Mouse (Mus musculus) heart, embryonic 12.5 days (tissue): ENCODE measurements around the gene Klk10. TPM values are rescaled to one million over a fixed set of nuclear protein-coding genes. Genes with fewer than 3 reads are reported as not detected.

Experiments
- ATAC-seq: fragments of 200-750 bp; cut with Nextera tagmentation; 2 replicates; pipeline ENCODE4 v1.8.0; 2017; ENCODE audit warnings: moderate TSS enrichment, moderate library complexity; ENCODE audit not compliant: insufficient number of reproducible peaks, low FRiP score
- H3K27ac ChIP-seq: fragments of 300-500 bp; sonication (generic); 2 replicates; pipeline ENCODE4 v1.5.1; 2016; ENCODE audit warnings: mild to moderate bottlenecking, moderate library complexity; ENCODE audit not compliant: poor library complexity, severe bottlenecking
- H3K27me3 ChIP-seq: fragments of 300-500 bp; sonication (generic); replicated peaks from 2 replicates; pipeline ENCODE4 v1.6.1; 2016; ENCODE audit warnings: mild to moderate bottlenecking, moderate library complexity
- H3K36me3 ChIP-seq: fragments of 300-500 bp; sonication (generic); 2 replicates; pipeline ENCODE4 v1.6.1; 2016; ENCODE audit warnings: mild to moderate bottlenecking, moderate library complexity
- H3K4me1 ChIP-seq: fragments of 300-500 bp; sonication (generic); replicated peaks from 2 replicates; pipeline ENCODE4 v1.6.1; 2016; ENCODE audit warnings: mild to moderate bottlenecking
- H3K4me2 ChIP-seq: fragments of 300-500 bp; sonication (generic); 2 replicates; pipeline ENCODE4 v1.6.1; 2016; ENCODE audit warnings: mild to moderate bottlenecking, moderate library complexity
- H3K4me3 ChIP-seq: fragments of 300-500 bp; sonication (generic); 2 replicates; pipeline ENCODE4 v1.5.1; 2016; ENCODE audit warnings: mild to moderate bottlenecking
- H3K9ac ChIP-seq: fragments of 300-500 bp; sonication (generic); 2 replicates; pipeline ENCODE4 v1.6.1; 2016; ENCODE audit warnings: mild to moderate bottlenecking, moderate library complexity
- H3K9me3 ChIP-seq: fragments of 300-500 bp; sonication (generic); replicated peaks from 2 replicates; pipeline ENCODE4 v1.6.1; 2016; ENCODE audit warnings: mild to moderate bottlenecking, moderate library complexity
- WGBS: fragments of 180-500 bp; shearing (Covaris S2); methylation state at CpG from one replicate; pipeline ENCODE4 v1.1.7; 2016; 5-methylcytosine and 5-hydroxymethylcytosine counted together
- polyA plus RNA-seq: library from polyadenylated mRNA; unstranded; fragments of >200 nt; fragmentation: Nextera tagmentation; extraction: Ambion mirVana; gene quantifications from 2 replicates; pipeline ENCODE4 v1.2.1, GENCODE M21; 2016

Gene Klk10
- polyA plus RNA-seq, 1 experiment from 2014 or later: not detected

DNA sequence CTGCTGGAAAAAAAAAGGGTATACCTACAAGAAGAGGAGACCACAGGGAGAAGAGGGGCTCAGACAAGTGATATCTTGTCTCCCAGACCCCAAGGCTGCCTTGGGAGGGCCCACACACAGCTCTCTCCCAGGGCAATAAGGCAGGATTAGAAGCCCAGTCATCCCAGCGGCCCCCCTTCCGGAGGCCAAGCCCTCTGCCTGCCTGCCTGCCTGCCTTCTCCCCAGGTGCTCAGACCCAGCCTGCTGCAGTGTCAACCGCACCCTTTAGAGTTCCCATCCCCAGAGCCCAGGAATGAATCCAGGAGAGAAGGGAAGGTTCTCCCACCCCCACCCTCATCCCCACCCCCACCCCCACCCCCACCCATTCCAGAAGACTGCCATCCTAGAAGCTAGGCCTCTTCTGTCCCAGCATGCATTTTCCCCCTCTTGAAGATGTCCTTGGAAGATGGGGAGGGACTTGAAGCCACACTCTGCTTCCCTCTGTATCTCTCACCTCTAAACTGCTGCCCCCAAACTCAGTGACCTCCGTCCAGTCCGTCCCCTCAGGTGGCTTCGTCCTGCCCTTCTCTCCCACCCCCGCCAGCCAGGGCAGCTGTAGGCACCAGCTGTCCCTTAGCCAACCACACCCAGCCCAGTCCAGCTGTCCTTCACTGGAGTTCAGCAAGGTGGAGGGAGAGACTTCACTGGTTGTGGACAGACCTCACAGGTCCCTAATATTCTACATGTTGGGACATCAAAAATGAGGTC is 5.4 kb upstream of the Klk10 start:
- Histone ChIP-seq H3K9me3 (no peaks in the 10 kb centered on the region), H3K27me3 (no peaks in the 10 kb centered on the region), H3K36me3 (no peaks in the 10 kb centered on the region), H3K4me1 (no peaks in the 10 kb centered on the region), H3K4me3 (no peak overlapping the region), H3K9ac (no peak overlapping the region), H3K27ac (no peak overlapping the region), H3K4me2 (no peak overlapping the region)
- 47% methylated on average over 7 of the region's 7 CpGs for whole genome bisulfite sequencing
- ATAC-seq: no peak

- Histone ChIP-seq H3K9ac (no peak overlapping the region), H3K4me3 (no peak overlapping the region), H3K4me2 (no peak overlapping the region), H3K9me3 (no peaks in the 10 kb centered on the region), H3K27ac (no peak overlapping the region), H3K36me3 (no peaks in the 10 kb centered on the region), H3K4me1 (0 out of 2 replicates have a peak, but pooled peaks cover 3% of the 10 kb centered on the region), H3K27me3 (peaks cover 2% of the 10 kb centered on the region)
- ATAC-seq: no peak
- 75% methylated on average over 5 of the region's 5 CpGs for WGBS
Measured at GRCm38 (mm10) chr7:43776506-43776905, 4.3 kb upstream of the Klk10 start.

DNA sequence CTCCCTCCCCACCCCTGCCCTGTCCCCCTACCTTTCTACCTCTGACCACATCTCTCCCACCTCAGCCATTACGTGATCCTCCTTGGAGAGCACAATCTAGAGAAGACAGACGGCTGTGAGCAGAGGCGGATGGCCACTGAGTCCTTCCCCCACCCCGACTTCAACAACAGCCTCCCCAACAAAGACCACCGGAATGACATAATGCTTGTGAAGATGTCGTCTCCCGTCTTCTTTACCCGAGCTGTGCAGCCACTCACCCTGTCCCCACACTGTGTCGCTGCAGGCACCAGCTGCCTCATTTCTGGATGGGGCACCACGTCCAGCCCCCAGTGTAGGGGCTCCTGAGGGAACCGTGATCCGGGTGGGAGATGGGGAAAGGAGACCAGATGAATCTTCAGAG is 3.4 kb upstream of the Klk10 start:
- 0 out of 2 replicates have a peak, but pooled peaks cover 3% of the 10 kb centered on the region for H3K4me1 ChIP-seq
- no peak overlapping the region for H3K4me3 ChIP-seq
- H3K4me2 ChIP-seq: no peak overlapping the region
- H3K27ac ChIP-seq: no peak overlapping the region
- H3K9ac ChIP-seq: no peak overlapping the region
- no peaks in the 10 kb centered on the region for H3K9me3 ChIP-seq
- peaks cover 6% of the 10 kb centered on the region for H3K27me3 ChIP-seq
- WGBS: 74% methylated on average over 12 of the region's 12 CpGs
- no peak for ATAC-seq
- no peaks in the 10 kb centered on the region for H3K36me3 ChIP-seq

DNA sequence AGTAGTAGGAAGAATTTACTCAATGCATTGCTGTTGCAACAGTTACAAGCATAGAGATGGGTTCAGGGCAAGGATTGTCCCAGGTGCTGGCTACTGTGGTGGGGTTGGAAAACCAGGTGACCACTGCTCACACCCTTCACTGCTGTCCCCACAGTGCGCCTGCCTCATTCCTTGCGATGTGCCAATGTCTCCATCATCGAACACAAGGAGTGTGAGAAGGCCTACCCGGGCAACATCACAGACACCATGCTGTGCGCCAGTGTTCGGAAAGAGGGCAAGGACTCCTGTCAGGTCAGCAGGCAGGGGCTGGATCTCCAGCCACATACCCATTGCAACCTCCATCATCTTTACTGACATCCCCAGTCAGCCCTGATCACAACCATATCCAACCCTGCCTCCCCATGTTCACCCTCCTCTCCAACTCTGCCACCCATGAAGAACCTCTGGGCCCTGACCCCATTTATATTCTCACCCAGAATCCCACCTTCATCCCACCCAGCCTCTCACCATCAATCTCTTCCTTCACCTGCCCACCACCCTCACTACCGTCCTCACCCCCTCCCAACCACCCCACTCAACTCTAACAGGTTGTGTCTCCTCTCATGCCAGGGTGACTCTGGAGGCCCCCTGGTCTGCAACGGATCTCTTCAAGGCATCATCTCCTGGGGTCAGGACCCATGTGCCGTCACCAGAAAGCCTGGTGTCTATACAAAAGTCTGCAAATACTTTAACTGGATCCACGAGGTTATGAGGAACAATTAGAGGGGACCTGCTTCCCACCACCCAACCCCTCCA is 2.5 kb upstream of the Klk10 start:
- ATAC-seq: no peak
- Histone ChIP-seq H3K4me1 (peaks cover 6% of the 10 kb centered on the region; the same call in 1 of the 2 replicates), H3K27me3 (peaks cover 14% of the 10 kb centered on the region), H3K4me2 (no peak overlapping the region), H3K9ac (no peak overlapping the region), H3K9me3 (no peaks in the 10 kb centered on the region), H3K36me3 (no peaks in the 10 kb centered on the region), H3K27ac (no peak overlapping the region), H3K4me3 (no peak overlapping the region)
- WGBS: 84% methylated on average over 10 of the region's 10 CpGs

DNA sequence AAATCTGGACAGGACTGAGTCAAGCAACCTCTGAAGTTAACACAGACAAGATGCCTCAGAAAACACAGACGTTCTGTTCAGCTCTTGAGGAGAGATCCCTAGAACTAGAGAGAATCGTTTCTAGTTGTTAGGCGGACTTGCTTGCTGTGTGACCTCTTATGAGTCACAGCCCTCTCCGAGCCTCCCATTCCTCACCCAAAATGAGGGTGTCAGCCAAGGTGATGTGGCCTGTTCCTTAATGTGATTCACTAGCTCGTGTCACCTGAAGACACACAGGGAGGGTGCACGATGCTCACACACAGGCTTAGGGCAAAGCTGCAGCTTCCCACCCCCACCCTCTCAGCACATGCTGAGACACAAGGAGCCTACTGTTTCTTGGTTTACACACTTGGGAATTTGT is 594 bp upstream of the Klk10 start:
- Histone ChIP-seq H3K9ac (no peak overlapping the region), H3K27ac (no peak overlapping the region), H3K9me3 (no peaks in the 10 kb centered on the region), H3K36me3 (no peaks in the 10 kb centered on the region), H3K4me1 (peaks cover 6% of the 10 kb centered on the region; the same call in 1 of the 2 replicates), H3K27me3 (peaks cover 27% of the 10 kb centered on the region), H3K4me2 (no peak overlapping the region), H3K4me3 (no peak overlapping the region)
- ATAC-seq: no peak
- 50% methylated on average over 6 of the region's 6 CpGs for WGBS

DNA sequence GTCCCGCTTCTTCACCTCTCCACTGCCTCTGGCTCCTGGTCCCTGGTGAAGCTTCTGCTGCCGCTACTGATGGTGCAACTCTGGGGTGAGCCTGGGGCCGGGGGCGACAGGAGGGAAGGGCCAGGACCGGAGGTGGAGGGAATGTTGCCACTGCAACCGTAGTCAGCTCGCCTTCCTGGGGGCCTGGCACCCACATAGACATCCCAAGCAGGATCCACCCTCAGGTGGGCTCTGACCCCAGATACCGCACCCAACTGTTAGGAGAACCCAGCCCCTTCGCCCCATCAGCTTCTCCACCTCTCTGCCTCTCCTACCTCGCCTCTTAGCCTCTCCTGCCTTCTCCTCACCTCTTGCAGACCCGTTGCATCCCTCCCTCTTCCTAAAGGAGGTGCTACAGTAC is 706 bp downstream of the Klk10 start:
- no peak overlapping the region for H3K27ac ChIP-seq
- peaks cover 6% of the 10 kb centered on the region; the same call in 1 of the 2 replicates for H3K4me1 ChIP-seq
- no peak overlapping the region for H3K9ac ChIP-seq
- H3K27me3 ChIP-seq: peaks cover 27% of the 10 kb centered on the region
- no peaks in the 10 kb centered on the region for H3K36me3 ChIP-seq
- no peak overlapping the region for H3K4me2 ChIP-seq
- ATAC-seq: no peak
- 83% methylated on average over 11 of the region's 11 CpGs for WGBS
- no peak overlapping the region for H3K4me3 ChIP-seq
- no peaks in the 10 kb centered on the region for H3K9me3 ChIP-seq

GRCm38 (mm10) chr7:43782275-43783265 is 1.7 kb downstream of the Klk10 start:
- Histone ChIP-seq H3K27me3 (peaks cover 27% of the 10 kb centered on the region), H3K9me3 (no peaks in the 10 kb centered on the region), H3K27ac (no peak overlapping the region), H3K36me3 (no peaks in the 10 kb centered on the region), H3K9ac (peak overlapping the region; percentile 45), H3K4me1 (peaks cover 6% of the 10 kb centered on the region; the same call in 1 of the 2 replicates), H3K4me2 (peak overlapping the region; percentile 67), H3K4me3 (peak overlapping the region; percentile 30)
- WGBS: 11% methylated on average over 36 of the region's 36 CpGs
- ATAC-seq: peak; percentile 41

DNA sequence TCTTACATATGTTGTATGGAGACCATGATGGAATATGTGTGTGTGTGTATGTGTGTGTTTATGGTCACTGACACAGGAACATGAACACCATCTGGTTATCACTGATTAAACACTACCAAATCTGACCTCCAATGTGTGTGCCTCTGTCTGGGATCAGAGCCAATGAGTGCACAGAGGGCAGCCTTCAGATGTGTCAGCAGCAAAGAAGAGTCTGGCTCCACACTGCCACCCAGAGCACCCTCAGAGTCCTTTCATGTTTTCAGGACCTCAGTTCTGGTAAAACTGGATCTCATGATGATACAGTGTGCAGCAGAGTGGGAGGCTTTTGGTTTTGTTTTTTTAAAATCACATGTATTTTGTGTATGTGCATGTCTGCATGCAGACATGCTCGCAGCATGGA is 4.5 kb downstream of the Klk10 start:
- Histone ChIP-seq H3K27ac (no peak overlapping the region), H3K4me3 (no peak overlapping the region), H3K27me3 (peaks cover 27% of the 10 kb centered on the region), H3K4me1 (peaks cover 6% of the 10 kb centered on the region; the same call in 1 of the 2 replicates), H3K9ac (no peak overlapping the region), H3K9me3 (no peaks in the 10 kb centered on the region), H3K4me2 (no peak overlapping the region), H3K36me3 (no peaks in the 10 kb centered on the region)
- 84% methylated on average over 1 of the region's 1 CpGs for WGBS
- ATAC-seq: no peak

GRCm38 (mm10) chr7:43788096-43788495 is 7.3 kb downstream of the Klk10 start:
- Histone ChIP-seq H3K27ac (no peak overlapping the region), H3K27me3 (peaks cover 16% of the 10 kb centered on the region), H3K9me3 (no peaks in the 10 kb centered on the region), H3K36me3 (no peaks in the 10 kb centered on the region), H3K9ac (no peak overlapping the region), H3K4me3 (no peak overlapping the region), H3K4me2 (no peak overlapping the region), H3K4me1 (no peaks in the 10 kb centered on the region)
- 60% methylated on average over 3 of the region's 3 CpGs for WGBS
- no peak for ATAC-seq

DNA sequence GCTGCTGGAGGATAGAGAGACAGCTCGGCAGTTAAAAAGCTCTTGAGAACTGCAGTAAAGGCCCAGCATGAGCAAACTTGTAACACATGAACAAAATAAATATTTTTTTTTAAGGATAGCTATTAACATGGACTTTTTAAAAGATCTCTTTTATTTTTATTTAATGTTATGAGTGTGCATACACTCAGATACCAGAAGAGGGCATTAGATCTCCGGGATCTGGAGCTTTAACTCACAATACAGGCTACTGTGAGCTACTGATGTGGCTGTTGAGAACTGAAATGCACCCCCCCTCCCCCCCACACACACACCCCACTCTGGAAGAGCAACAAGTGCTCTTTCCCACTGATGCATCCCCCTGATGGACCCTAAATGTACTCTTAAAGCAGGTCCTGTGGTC is 8.5 kb downstream of the Klk10 start:
- Histone ChIP-seq H3K9me3 (no peaks in the 10 kb centered on the region), H3K4me2 (no peak overlapping the region), H3K4me1 (no peaks in the 10 kb centered on the region), H3K4me3 (no peak overlapping the region), H3K27me3 (peaks cover 10% of the 10 kb centered on the region), H3K36me3 (no peaks in the 10 kb centered on the region), H3K9ac (no peak overlapping the region), H3K27ac (no peak overlapping the region)
- no peak for ATAC-seq
- 63% methylated on average over 2 of the region's 2 CpGs for WGBS
